Mouse (Mus musculus) MEL (cell line): ENCODE results near the gene Ogdhl.

Source experiments
- CTCF ChIP-seq, 3 experiments: IDR thresholded peaks in 2 of 3; conservative IDR thresholded peaks in 1 of 3; 2 replicates each; pipeline ENCODE4 v1.5.1; 2011 to 2012; ENCODE audit warnings: low read length in 3 of 3, low read depth in 2 of 3, mild to moderate bottlenecking in 2 of 3, improper control_type of control experiment in 1 of 3, inconsistent platforms in 1 of 3, mixed read lengths in 1 of 3, moderate library complexity in 1 of 3; ENCODE audit not compliant: control insufficient read depth in 1 of 3, insufficient read depth in 1 of 3, poor library complexity in 1 of 3, severe bottlenecking in 1 of 3
- ELF1 ChIP-seq: IDR thresholded peaks from 2 replicates; pipeline ENCODE4 v1.6.1; 2014; ENCODE audit warnings: low read depth, mild to moderate bottlenecking, inconsistent platforms, low read length, improper control_type of control experiment, moderate library complexity
- EP300 ChIP-seq, 2 experiments: IDR thresholded peaks; 2 replicates each; pipeline ENCODE4 v1.6.1; 2011; ENCODE audit warnings: improper control_type of control experiment in 2 of 2, low read length in 2 of 2, low read depth in 1 of 2, mild to moderate bottlenecking in 1 of 2
- GABPA ChIP-seq: IDR thresholded peaks from 2 replicates; pipeline ENCODE4 v1.6.1; 2012; ENCODE audit warnings: low read depth, mild to moderate bottlenecking, inconsistent platforms, low read length, improper control_type of control experiment, moderate library complexity
- GATA1 ChIP-seq: IDR thresholded peaks from 2 replicates; pipeline ENCODE4 v1.6.1; 2011; ENCODE audit warnings: low read depth, low read length, improper control_type of control experiment
- KAT2A ChIP-seq: conservative IDR thresholded peaks from 2 replicates; pipeline ENCODE4 v1.6.1; 2012; ENCODE audit warnings: low read depth, low read length, improper control_type of control experiment, inconsistent platforms
- MYC ChIP-seq: IDR thresholded peaks from 2 replicates; pipeline ENCODE4 v1.6.1; 2011; ENCODE audit warnings: low read depth, mild to moderate bottlenecking, low read length, improper control_type of control experiment, moderate library complexity
- NRF1 ChIP-seq: IDR thresholded peaks from 2 replicates; pipeline ENCODE4 v1.6.1; 2014; ENCODE audit warnings: low read depth, mild to moderate bottlenecking, inconsistent platforms, low read length, improper control_type of control experiment, moderate library complexity; ENCODE audit not compliant: poor library complexity, insufficient read depth, severe bottlenecking
- POLR2A ChIP-seq, 2 experiments: IDR thresholded peaks; 2 replicates each; pipeline ENCODE4 v1.6.1; 2011 to 2012; ENCODE audit warnings: low read length in 2 of 2, mild to moderate bottlenecking in 2 of 2, control low read depth in 1 of 2, improper control_type of control experiment in 1 of 2, low read depth in 1 of 2, moderate library complexity in 1 of 2; ENCODE audit not compliant: control insufficient read depth in 1 of 2, insufficient read depth in 1 of 2, poor library complexity in 1 of 2
- USF1 ChIP-seq: IDR thresholded peaks from 2 replicates; pipeline ENCODE4 v1.6.1; 2014; ENCODE audit warnings: low read depth, mild to moderate bottlenecking, inconsistent platforms, low read length, improper control_type of control experiment, moderate library complexity
- ZC3H11A ChIP-seq: IDR thresholded peaks from 2 replicates; pipeline ENCODE4 v1.6.1; 2012; ENCODE audit warnings: low read depth, mild to moderate bottlenecking, inconsistent platforms, low read length, improper control_type of control experiment
- ZMIZ1 ChIP-seq: IDR thresholded peaks from 2 replicates; pipeline ENCODE4 v1.6.1; 2012; ENCODE audit warnings: low read depth, mild to moderate bottlenecking, inconsistent platforms, low read length, improper control_type of control experiment, moderate library complexity
- ZNF384 ChIP-seq: IDR thresholded peaks from 2 replicates; pipeline ENCODE4 v1.6.1; 2012; ENCODE audit warnings: low read depth, mild to moderate bottlenecking, inconsistent platforms, low read length, improper control_type of control experiment

GRCm38 (mm10) chr14:32336547-32336946 lies 14.7 kb downstream of the Ogdhl start:
- no peak for TF ChIP-seq POLR2A (IDR thresholded peaks at IDR 0.05; ENCODE audit: control insufficient read depth in 1 of 2, insufficient read depth in 1 of 2, low read depth in 1 of 2, low read length in 2 of 2, poor library complexity in 1 of 2)
- no peak for TF ChIP-seq ZC3H11A
- no peak for TF ChIP-seq KAT2A
- TF ChIP-seq ZNF384: no peak
- no peak for TF ChIP-seq GABPA
- TF ChIP-seq NRF1: no peak
- no peak for TF ChIP-seq GATA1
- no peak for TF ChIP-seq EP300 (IDR thresholded peaks at IDR 0.05; ENCODE audit: low read depth in 1 of 2, low read length in 2 of 2)
- TF ChIP-seq ELF1: no peak
- TF ChIP-seq MYC: no peak
- TF ChIP-seq CTCF (IDR thresholded peaks at IDR 0.05 in 2 of 3, conservative IDR thresholded peaks at IDR 0.05 in 1 of 3; ENCODE audit: control insufficient read depth in 1 of 3, insufficient read depth in 1 of 3, low read depth in 2 of 3, low read length in 3 of 3, poor library complexity in 1 of 3, severe bottlenecking in 1 of 3): no peak
- TF ChIP-seq USF1: no peak
- TF ChIP-seq ZMIZ1: no peak
